Mouse (Mus musculus) stomach, postnatal 0 days (tissue): ENCODE measurements at regions not wholly inside any gene's neighbourhood (a gene's known extent, or its start where the extent isn't known, plus 50 kb on each side); places are given as distances from the start of the nearest gene placed in this dataset.

Experiments
- ATAC-seq: fragments of 200-750 bp; cut with Nextera tagmentation; 2 replicates; pipeline ENCODE4 v1.8.0; 2017; ENCODE audit not compliant: low FRiP score, low TSS enrichment
- DNase-seq: peaks from one replicate; pipeline ENCODE4 v3.0.0-alpha.2; 2016; ENCODE audit warnings: low spot score
- H3K27ac ChIP-seq: fragments of 300-500 bp; sonication (generic); replicated peaks from 2 replicates; pipeline ENCODE4 v1.5.1; 2014; ENCODE audit warnings: mild to moderate bottlenecking, control low read depth
- H3K27me3 ChIP-seq: fragments of 300-500 bp; sonication (generic); 2 replicates; pipeline ENCODE4 v1.6.1; 2014; ENCODE audit warnings: low read length; ENCODE audit not compliant: control insufficient read depth, insufficient read depth
- H3K36me3 ChIP-seq: fragments of 300-500 bp; sonication (generic); 2 replicates; pipeline ENCODE4 v1.6.1; 2014; ENCODE audit warnings: low read length, mixed read lengths; ENCODE audit not compliant: control insufficient read depth, insufficient read depth
- H3K4me1 ChIP-seq: fragments of 300-500 bp; sonication (generic); replicated peaks from 2 replicates; pipeline ENCODE4 v1.6.1; 2014; ENCODE audit warnings: antibody characterized with exemption; ENCODE audit not compliant: control insufficient read depth, insufficient read depth
- H3K4me2 ChIP-seq: fragments of 300-500 bp; sonication (generic); replicated peaks from 2 replicates; pipeline ENCODE4 v1.6.1; 2014; ENCODE audit warnings: low read depth, mild to moderate bottlenecking, control low read depth, moderate library complexity
- H3K4me3 ChIP-seq: fragments of 300-500 bp; sonication (generic); 2 replicates; pipeline ENCODE4 v1.5.1; 2014; ENCODE audit warnings: low read depth, low read length, control low read depth
- H3K9ac ChIP-seq: fragments of 300-500 bp; sonication (generic); 2 replicates; pipeline ENCODE4 v1.6.1; 2014; ENCODE audit warnings: mild to moderate bottlenecking, low read length, control low read depth, mixed read lengths
- H3K9me3 ChIP-seq: fragments of 300-500 bp; sonication (generic); 2 replicates; pipeline ENCODE4 v1.6.1; 2016; ENCODE audit warnings: low read length; ENCODE audit not compliant: control insufficient read depth
- CTCF ChIP-seq: IDR thresholded peaks from 2 replicates; pipeline ENCODE4 v1.5.1; 2016; ENCODE audit warnings: antibody characterized with exemption, low read depth, mild to moderate bottlenecking, moderate library complexity
- EP300 ChIP-seq: optimal IDR thresholded peaks from 2 replicates; pipeline ENCODE3; 2016; ENCODE audit warnings: antibody characterized with exemption
- WGBS: fragments of 180-500 bp; shearing (Covaris S2); extraction: QIAGEN DNeasy Blood & Tissue Kit; methylation state at CpG from one replicate; pipeline ENCODE4 v1.1.7; 2014; 5-methylcytosine and 5-hydroxymethylcytosine counted together

DNA sequence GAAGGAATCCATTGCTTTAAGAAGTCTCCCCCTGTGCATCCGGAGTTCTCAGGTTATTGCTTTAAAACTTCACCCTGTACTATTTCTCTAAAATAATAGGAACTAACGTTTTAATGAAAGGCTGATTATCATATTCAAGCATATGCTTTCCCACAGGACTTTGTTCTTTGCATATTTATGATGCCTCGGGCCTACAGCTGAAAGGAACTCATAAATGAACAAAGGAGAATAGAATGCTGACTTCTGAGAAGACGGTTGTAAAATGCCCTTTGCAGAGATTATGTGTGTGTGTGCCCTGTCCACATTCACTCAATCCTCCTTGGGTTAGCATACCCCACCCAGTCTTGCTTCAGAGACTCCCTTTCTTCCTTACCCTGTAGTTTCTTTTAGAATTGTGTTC, 294.2 kb downstream of the Nedd1 start:
- no peak for ATAC-seq
- Histone ChIP-seq H3K4me3 (no peak overlapping the region), H3K27ac (no peak overlapping the region), H3K4me1 (no peaks in the 10 kb centered on the region), H3K36me3 (no peaks in the 10 kb centered on the region), H3K4me2 (no peak overlapping the region), H3K9ac (no peak overlapping the region), H3K27me3 (no peaks in the 10 kb centered on the region), H3K9me3 (no peaks in the 10 kb centered on the region)
- DNase-seq, result no peak
- TF ChIP-seq CTCF, result no peak
- no peak for TF ChIP-seq EP300
- WGBS, result 58% methylated on average over 4 of the region's 4 CpGs

DNA sequence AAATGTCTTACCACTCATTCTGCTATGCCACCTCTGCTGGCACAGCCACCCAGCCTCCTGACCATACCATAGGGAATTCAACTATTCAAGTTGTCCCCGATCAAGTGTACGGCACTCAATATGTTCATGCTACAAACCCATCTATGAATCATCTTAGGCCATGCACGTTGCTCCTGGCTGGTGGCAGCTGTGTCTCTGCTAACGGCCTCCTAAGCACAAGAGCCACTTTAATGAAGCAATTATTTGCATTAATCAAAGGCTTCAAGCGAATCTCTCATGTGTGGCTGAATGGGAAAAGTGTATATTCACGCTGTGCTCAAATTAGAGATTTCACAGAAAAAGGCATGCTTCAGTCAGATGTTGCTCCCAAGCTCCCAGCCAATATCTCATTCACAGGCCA, 295.8 kb downstream of the Nedd1 start:
- H3K4me1 ChIP-seq, result no peaks in the 10 kb centered on the region
- H3K9ac ChIP-seq, result no peak overlapping the region
- 84% methylated on average over 6 of the region's 6 CpGs for WGBS
- H3K9me3 ChIP-seq, result no peaks in the 10 kb centered on the region
- no peaks in the 10 kb centered on the region for H3K36me3 ChIP-seq
- TF ChIP-seq CTCF, result no peak
- no peak for TF ChIP-seq EP300
- no peak overlapping the region for H3K27ac ChIP-seq
- no peaks in the 10 kb centered on the region for H3K27me3 ChIP-seq
- no peak overlapping the region for H3K4me3 ChIP-seq
- no peak overlapping the region for H3K4me2 ChIP-seq
- ATAC-seq (no peak), DNase-seq (no peak)

DNA sequence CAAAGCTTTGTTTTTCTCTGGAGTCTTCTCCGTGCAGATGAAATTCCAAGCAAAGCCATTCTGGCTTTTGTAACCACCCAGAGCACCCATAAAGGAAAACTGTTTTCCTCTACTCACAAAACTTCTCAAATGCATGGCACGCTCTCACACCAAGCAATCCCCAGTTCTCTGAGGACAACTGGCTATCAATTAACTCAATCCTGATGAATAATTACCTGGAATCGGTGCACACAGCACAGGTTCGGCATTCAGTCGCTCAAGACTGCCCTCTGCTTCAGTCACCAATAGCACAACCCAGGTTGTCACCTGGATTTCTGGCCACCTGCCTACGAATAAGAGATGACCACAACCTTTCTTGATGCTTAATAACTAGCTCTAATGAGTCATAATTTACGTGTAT, 309.5 kb downstream of the Nedd1 start:
- Histone ChIP-seq H3K4me1 (no peaks in the 10 kb centered on the region), H3K4me2 (no peak overlapping the region), H3K4me3 (no peak overlapping the region), H3K9ac (no peak overlapping the region), H3K9me3 (no peaks in the 10 kb centered on the region), H3K27me3 (no peaks in the 10 kb centered on the region), H3K36me3 (no peaks in the 10 kb centered on the region), H3K27ac (no peak overlapping the region)
- TF ChIP-seq CTCF (no peak), EP300 (no peak)
- 75% methylated on average over 7 of the region's 7 CpGs for WGBS
- no peak for ATAC-seq
- no peak for DNase-seq

DNA sequence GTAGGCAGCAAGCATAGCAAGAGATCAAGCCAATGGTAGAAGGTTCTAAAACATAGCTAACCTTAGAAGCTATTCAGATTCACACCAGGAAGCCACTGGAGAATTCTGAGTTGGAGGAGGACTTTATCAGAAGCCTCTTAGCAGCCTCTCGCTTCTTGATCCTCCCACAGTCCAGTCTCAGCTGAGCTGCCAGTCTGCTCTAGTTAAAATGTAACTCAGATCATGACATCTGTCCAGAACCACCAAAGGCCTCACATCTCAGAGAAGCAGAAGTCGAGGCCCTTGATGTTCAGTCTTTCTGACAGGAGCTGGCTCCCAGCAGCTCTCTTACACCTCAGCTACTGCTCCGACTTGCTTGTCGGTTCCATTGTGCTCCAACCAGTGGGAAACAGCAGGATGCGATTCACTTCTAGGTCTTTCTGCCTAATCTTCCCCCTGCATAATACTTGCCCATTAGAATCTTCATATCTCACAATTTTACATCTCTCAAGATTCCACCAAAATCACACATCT, 311.4 kb downstream of the Nedd1 start:
- Histone ChIP-seq H3K9ac (no peak overlapping the region), H3K27me3 (no peaks in the 10 kb centered on the region), H3K36me3 (no peaks in the 10 kb centered on the region), H3K27ac (no peak overlapping the region), H3K4me3 (no peak overlapping the region), H3K4me1 (no peaks in the 10 kb centered on the region), H3K4me2 (no peak overlapping the region), H3K9me3 (no peaks in the 10 kb centered on the region)
- DNase-seq (no peak), ATAC-seq (no peak)
- TF ChIP-seq EP300 (no peak), CTCF (no peak)
- WGBS, result 62% methylated on average over 5 of the region's 5 CpGs

DNA sequence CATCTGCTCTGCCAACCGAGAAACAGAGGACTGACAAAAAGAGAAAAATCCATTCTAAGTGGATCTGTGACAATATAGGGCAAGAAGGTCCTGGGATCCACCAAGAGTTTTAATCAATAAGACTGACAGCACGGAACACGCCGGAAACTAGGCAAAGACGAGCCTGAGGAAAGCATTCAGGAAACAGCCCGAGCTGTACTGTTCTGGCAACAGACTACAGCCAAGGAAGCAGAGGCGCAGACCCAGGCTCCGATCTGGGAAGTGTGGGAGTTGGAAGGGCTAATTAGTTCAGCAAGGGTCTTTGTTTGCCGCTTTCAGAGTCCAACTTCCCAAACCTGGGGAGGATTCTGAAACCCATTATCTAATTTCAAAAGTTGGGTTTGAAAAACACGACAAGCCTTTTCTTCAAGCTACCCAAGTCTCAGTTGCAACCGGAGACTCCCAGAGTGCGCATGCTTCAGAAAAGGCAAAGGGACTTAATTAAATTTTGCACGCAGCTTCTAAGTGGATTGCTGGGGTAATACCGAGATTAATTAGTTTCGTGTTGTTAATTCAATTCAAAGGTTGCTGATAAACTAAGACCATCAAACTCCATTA, 317.4 kb downstream of the Nedd1 start:
- Histone ChIP-seq H3K27ac (no peak overlapping the region), H3K4me2 (no peak overlapping the region), H3K36me3 (no peaks in the 10 kb centered on the region), H3K9ac (no peak overlapping the region), H3K9me3 (no peaks in the 10 kb centered on the region), H3K4me3 (no peak overlapping the region), H3K4me1 (no peaks in the 10 kb centered on the region), H3K27me3 (no peaks in the 10 kb centered on the region)
- ATAC-seq, result no peak
- no peak for DNase-seq
- TF ChIP-seq EP300 (no peak), CTCF (no peak)
- 83% methylated on average over 15 of the region's 15 CpGs for WGBS

DNA sequence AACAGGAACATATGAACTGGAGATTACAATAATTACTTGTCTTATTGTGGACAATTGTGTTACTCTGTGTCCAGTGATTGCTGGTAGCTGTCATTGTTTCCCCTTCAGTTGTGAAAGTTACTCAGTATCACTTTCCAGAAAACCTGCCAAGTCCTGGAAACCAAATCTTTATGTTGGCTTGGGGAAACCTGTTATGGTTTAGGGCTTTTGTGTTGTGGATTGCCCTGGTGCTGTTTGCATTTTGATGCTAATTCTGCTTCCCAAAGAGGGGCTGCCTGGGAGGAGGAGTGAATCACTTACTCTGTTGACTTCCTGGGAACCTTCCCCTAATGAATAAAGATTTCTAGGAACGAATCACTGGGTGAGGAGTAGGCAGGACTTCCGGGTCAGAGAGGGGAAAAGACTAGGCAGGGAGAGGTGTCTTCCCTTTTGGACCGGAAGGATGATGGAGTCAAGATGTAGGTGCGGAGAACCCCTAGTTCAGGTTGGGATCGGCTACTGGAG, 321.6 kb downstream of the Nedd1 start:
- H3K4me2 ChIP-seq, result no peak overlapping the region
- no peak overlapping the region for H3K9ac ChIP-seq
- WGBS, result 84% methylated on average over 5 of the region's 5 CpGs
- H3K9me3 ChIP-seq, result no peaks in the 10 kb centered on the region
- no peak overlapping the region for H3K4me3 ChIP-seq
- H3K36me3 ChIP-seq, result no peaks in the 10 kb centered on the region
- H3K27ac ChIP-seq, result no peak overlapping the region
- H3K27me3 ChIP-seq, result no peaks in the 10 kb centered on the region
- no peaks in the 10 kb centered on the region for H3K4me1 ChIP-seq
- ATAC-seq (no peak), DNase-seq (no peak)
- no peak for TF ChIP-seq EP300
- TF ChIP-seq CTCF, result no peak
